Mouse (Mus musculus): ENCODE data around the gene Ccdc85c.

DNA sequence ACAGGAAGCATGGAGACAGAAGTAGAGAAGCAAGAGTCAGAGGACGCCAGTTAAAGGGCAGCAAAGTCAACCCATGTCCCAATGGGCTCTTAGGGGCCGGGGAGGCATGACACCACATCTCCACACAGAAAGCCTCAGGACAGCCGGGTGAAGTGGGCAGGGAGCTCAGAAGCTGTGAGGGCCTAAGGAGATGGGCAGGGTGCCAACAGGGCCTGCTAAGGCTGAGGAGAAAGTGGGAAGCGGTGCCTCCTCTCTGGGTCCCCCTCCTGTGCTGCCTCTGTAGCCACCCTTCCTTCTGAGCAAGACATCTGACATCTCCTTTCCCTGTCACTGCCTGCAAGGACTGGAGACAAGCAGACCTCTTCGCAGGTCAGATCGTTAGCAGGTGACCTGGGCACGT is 49.4 kb downstream of the Ccdc85c start:
- TF ChIP-seq EP300 (IDR thresholded peaks at IDR 0.05; ENCODE audit: low read depth) = no peak
- no peak for TF ChIP-seq CTCF (IDR thresholded peaks at IDR 0.05; ENCODE audit: low read depth)
